Mouse (Mus musculus): ENCODE data around the gene Nup153. TPM values are rescaled to one million over a fixed set of nuclear protein-coding genes. Genes with fewer than 3 reads are reported as not detected.

Nup153 gene
- polyA plus RNA-seq, 2 experiments from 2014 or later = 49.3 to 55.8 TPM

DNA sequence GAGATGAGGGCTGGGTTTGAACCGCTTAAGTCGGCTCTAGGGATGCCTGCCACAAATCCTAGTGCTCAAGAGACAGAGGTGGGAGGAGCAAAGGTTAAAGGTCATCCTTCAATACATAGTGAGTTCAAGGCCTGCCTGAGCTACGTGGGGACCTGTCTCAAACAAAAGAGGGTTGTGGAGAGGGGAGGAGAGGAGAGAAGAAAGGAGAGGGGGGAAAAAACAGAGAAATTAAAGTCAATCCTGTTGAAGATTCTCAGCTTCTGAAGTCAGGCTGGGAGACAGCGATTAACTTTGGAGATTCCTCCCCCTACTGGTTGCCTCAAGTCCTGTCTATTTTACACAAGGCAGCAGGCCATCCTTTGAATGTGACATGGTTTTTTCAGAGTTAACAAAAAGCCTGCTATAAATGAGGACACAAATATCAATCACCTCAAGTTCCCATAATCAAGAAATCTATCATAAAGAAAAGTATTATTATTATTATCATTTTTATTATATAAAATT lies 64.2 kb downstream of the Nup153 start:
- ATAC-seq = no peak

- no peak for ATAC-seq
These were observed 68.5 kb downstream of the Nup153 start for GRCm38 (mm10) chr13:46659211-46659610.

GRCm38 (mm10) chr13:46654566-46654965 lies 73.2 kb downstream of the Nup153 start:
- ATAC-seq = no peak

GRCm38 (mm10) chr13:46653671-46654070 lies 74.1 kb downstream of the Nup153 start:
- ATAC-seq = no peak

GRCm38 (mm10) chr13:46652671-46653070 lies 75.1 kb downstream of the Nup153 start:
- no peak for ATAC-seq

DNA sequence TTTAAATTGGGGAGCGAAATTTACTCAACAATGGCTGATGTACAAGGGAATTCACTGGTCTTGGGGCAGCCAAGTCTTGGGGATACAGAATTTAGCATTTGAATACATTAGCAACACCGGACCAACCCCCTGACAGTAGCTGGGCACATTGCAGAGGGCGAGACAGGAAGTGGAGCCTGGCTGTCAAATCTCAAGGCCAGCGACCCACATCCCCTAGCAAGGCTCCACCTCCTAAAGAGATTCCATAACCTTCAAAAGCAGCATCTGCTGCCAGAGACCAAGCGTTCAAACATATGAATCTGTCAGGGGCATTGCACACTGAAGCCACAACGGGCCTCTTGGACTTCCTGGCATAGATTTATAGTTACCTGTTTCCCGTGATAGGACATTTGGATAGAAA lies 75.9 kb downstream of the Nup153 start:
- no peak for ATAC-seq

DNA sequence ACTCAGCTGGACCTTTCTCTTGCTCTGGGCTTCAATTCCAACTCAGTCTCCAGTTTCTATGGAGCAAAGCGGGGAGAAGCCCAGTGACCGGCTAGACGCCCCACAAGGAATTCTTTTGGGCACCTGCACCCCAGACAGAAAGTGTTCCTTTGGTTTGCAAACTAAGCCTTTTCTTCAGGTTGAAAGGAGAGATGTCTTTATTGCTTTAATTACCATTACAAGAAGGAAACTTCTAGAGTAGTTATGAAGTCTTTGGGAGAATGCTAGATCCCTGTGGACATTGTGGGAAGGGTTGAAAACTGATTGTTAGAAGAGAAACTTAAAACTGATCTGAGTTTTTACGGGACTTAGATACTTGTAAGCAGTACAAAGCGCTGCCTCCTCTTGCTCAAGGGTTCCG lies 82.3 kb downstream of the Nup153 start:
- no peak for ATAC-seq

- no peak for ATAC-seq
These were observed 83.6 kb downstream of the Nup153 start for GRCm38 (mm10) chr13:46644175-46644574.

GRCm38 (mm10) chr13:46642318-46642717 lies 85.4 kb downstream of the Nup153 start:
- ATAC-seq = no peak

GRCm38 (mm10) chr13:46640608-46641468 lies 86.9 kb downstream of the Nup153 start:
- ATAC-seq = no peak

- no peak for ATAC-seq
These were observed 93.6 kb downstream of the Nup153 start for GRCm38 (mm10) chr13:46634133-46634488.

DNA sequence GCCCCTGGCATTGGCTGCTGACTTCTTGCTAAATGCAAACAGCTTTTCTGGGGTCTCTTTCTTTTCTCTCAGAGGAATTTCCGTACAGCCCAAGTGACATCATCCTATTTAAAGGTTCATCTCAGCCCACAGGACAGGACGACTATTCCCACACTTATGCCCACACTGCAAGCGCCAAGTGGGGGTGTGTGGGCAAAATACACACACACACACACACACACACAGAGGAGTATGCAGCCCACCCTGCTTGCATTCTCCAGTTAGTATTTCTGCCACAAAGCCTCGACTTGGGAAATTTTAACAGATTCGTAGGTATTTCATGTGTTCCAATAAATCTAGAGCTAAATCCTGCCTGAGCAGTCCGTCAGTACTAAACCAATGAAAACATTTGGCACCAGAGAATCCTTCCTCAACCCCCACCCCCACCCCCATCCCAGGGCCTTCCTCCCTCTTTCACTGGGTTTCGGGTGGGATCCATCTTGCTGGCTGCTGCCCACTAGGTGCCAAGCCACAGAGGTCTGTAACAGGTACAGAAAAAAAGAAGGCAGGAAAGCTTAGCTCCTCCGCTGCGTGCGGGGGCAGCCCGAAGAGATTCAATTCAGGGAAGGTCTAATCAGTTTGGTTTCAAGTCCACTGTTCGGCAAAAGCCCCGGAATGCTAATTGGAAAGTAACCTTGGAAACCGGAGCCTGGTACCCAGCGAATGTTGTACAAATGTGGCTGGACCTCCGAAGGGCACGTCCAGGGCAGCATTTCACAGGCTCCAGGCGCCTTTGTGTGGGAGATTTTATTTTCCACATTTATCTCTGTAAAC lies 94.2 kb downstream of the Nup153 start:
- no peak for ATAC-seq

- ATAC-seq = no peak
These were observed 94.9 kb downstream of the Nup153 start for GRCm38 (mm10) chr13:46632796-46633195.

Other genes with a start within 250 kb of the Nup153 start
- 1 to 10 TPM in 1 of 2 experiments, not detected in 1; 1.1 TPM for gene Cap2, start 226.1 kb downstream of the Nup153 start, polyA plus RNA-seq (2017; shearing (Covaris generic))
- gene Fam8a1, start 58.4 kb downstream of the Nup153 start, polyA plus RNA-seq (2017; shearing (Covaris generic)) = 1 to 10 TPM; 4.8 to 6.4 TPM
- gene Kif13a, start 201.9 kb upstream of the Nup153 start, polyA plus RNA-seq (2017; shearing (Covaris generic)) = 1 to 10 TPM; 3.5 to 5.7 TPM